Mouse (Mus musculus) ES-Bruce4 (cell line): Measurements from ENCODE around the gene Crat.

Experiments used
- CTCF ChIP-seq: IDR thresholded peaks from one replicate; pipeline ENCODE4 v1.8.1; 2011; ENCODE audit warnings: low read depth, low read length
- POLR2A ChIP-seq: IDR thresholded peaks from one replicate; pipeline ENCODE4 v1.8.1; 2011; ENCODE audit warnings: low read length; ENCODE audit not compliant: insufficient read depth

GRCm38 (mm10) chr2:30451525-30451924, 35.9 kb upstream of the Crat start:
- no peak for TF ChIP-seq CTCF
- no peak for TF ChIP-seq POLR2A
